Mouse (Mus musculus): ENCODE results near the gene Gm45194. TPM values are rescaled to one million over a fixed set of nuclear protein-coding genes. Genes with fewer than 3 reads are reported as not detected.
A peak's percentile ranks its signal among the peaks of the same experiment; 100 is the strongest.

The Gm45194 gene
- polyA plus RNA-seq (2014; fragmentation: Nextera tagmentation; extraction: Ambion mirVana) = 1.2 and 1.7 TPM in 2 replicates

- no peak for DNase-seq (ENCODE audit: low spot score)
- no peak within 1 kb of the TSS for H3K27ac ChIP-seq (ENCODE audit: low read depth, low read length)
- H3K4me3 ChIP-seq (ENCODE audit: low read depth, low read length) = no peak within 1 kb of the TSS
- no peaks in the 10 kb centered on the region for H3K27me3 ChIP-seq (ENCODE audit: control insufficient read depth, insufficient read depth, low read length)
- no peaks in the 10 kb centered on the region for H3K9me3 ChIP-seq (ENCODE audit: control insufficient read depth, low read length)
- no peak for ATAC-seq (ENCODE audit: insufficient read depth, low FRiP score, low TSS enrichment)
- H3K4me1 ChIP-seq (ENCODE audit: control insufficient read depth, insufficient read depth, low read length) = no peaks in the 10 kb centered on the region
- H3K4me2 ChIP-seq (ENCODE audit: low read depth) = no peak within 1 kb of the TSS
- WGBS = 35% methylated on average over 2 of the region's 2 CpGs
- no peak within 1 kb of the TSS for H3K9ac ChIP-seq (ENCODE audit: low read length)
- no peaks in the 10 kb centered on the region for H3K36me3 ChIP-seq (ENCODE audit: control insufficient read depth, insufficient read depth, low read length)
These were observed at the start of gene Gm45194 for GRCm38 (mm10) chrX:111891089-111891488. Gene Gm45194, plus strand, starts transcription at chrX:111891389.

GRCm38 (mm10) chrX:111855878-111856277, 35.3 kb upstream of the Gm45194 start:
- no peak overlapping the region for H3K9ac ChIP-seq (ENCODE audit: low read length)
- H3K27me3 ChIP-seq (ENCODE audit: control insufficient read depth, insufficient read depth, low read length) = no peaks in the 10 kb centered on the region
- DNase-seq (ENCODE audit: low spot score) (no peak), ATAC-seq (ENCODE audit: insufficient read depth, low FRiP score, low TSS enrichment) (peak; percentile 38; the same call in 1 of the 2 replicates)
- H3K27ac ChIP-seq (ENCODE audit: low read depth, low read length) = no peak overlapping the region
- no peaks in the 10 kb centered on the region for H3K9me3 ChIP-seq (ENCODE audit: control insufficient read depth, low read length)
- no peak overlapping the region for H3K4me3 ChIP-seq (ENCODE audit: low read depth, low read length)
- 66% methylated on average over 3 of the region's 3 CpGs for WGBS
- no peaks in the 10 kb centered on the region for H3K36me3 ChIP-seq (ENCODE audit: control insufficient read depth, insufficient read depth, low read length)
- H3K4me1 ChIP-seq (ENCODE audit: control insufficient read depth, insufficient read depth, low read length) = no peaks in the 10 kb centered on the region
- H3K4me2 ChIP-seq (ENCODE audit: low read depth) = no peak overlapping the region

- Histone ChIP-seq H3K27ac (ENCODE audit: low read depth, low read length) (no peak overlapping the region), H3K27me3 (ENCODE audit: control insufficient read depth, insufficient read depth, low read length) (no peaks in the 10 kb centered on the region), H3K4me3 (ENCODE audit: low read depth, low read length) (no peak overlapping the region), H3K9ac (ENCODE audit: low read length) (no peak overlapping the region), H3K36me3 (ENCODE audit: control insufficient read depth, insufficient read depth, low read length) (no peaks in the 10 kb centered on the region), H3K4me2 (ENCODE audit: low read depth) (no peak overlapping the region), H3K9me3 (ENCODE audit: control insufficient read depth, low read length) (no peaks in the 10 kb centered on the region), H3K4me1 (ENCODE audit: control insufficient read depth, insufficient read depth, low read length) (no peaks in the 10 kb centered on the region)
- ATAC-seq (ENCODE audit: insufficient read depth, low FRiP score, low TSS enrichment) (no peak), DNase-seq (ENCODE audit: low spot score) (no peak)
- WGBS = 83% methylated on average over 5 of the region's 5 CpGs
These were observed 9.9 kb upstream of the Gm45194 start for GRCm38 (mm10) chrX:111881251-111881650.

- WGBS = 18% methylated on average over 44 of the region's 71 CpGs
- H3K4me3 ChIP-seq (ENCODE audit: low read depth, low read length) = peak overlapping the region; percentile 39
- DNase-seq (ENCODE audit: low spot score) = peak; percentile 50
- H3K4me2 ChIP-seq (ENCODE audit: low read depth) = peak overlapping the region; percentile 54
- peak; percentile 53 for ATAC-seq (ENCODE audit: insufficient read depth, low FRiP score, low TSS enrichment)
- H3K9ac ChIP-seq (ENCODE audit: low read length) = peak overlapping the region; percentile 18; the same call in 1 of the 2 replicates
- H3K4me1 ChIP-seq (ENCODE audit: control insufficient read depth, insufficient read depth, low read length) = no peaks in the 10 kb centered on the region
- no peaks in the 10 kb centered on the region for H3K36me3 ChIP-seq (ENCODE audit: control insufficient read depth, insufficient read depth, low read length)
- no peak overlapping the region for H3K27ac ChIP-seq (ENCODE audit: low read depth, low read length)
- no peaks in the 10 kb centered on the region for H3K27me3 ChIP-seq (ENCODE audit: control insufficient read depth, insufficient read depth, low read length)
- no peaks in the 10 kb centered on the region for H3K9me3 ChIP-seq (ENCODE audit: control insufficient read depth, low read length)
These were observed 3.3 kb downstream of the Gm45194 start for GRCm38 (mm10) chrX:111894321-111895050.

- no peaks in the 10 kb centered on the region for H3K36me3 ChIP-seq (ENCODE audit: control insufficient read depth, insufficient read depth, low read length)
- no peak overlapping the region for H3K27ac ChIP-seq (ENCODE audit: low read depth, low read length)
- peak; percentile 34 for DNase-seq (ENCODE audit: low spot score)
- H3K9ac ChIP-seq (ENCODE audit: low read length) = peak overlapping the region; percentile 18; the same call in 1 of the 2 replicates
- no peaks in the 10 kb centered on the region for H3K27me3 ChIP-seq (ENCODE audit: control insufficient read depth, insufficient read depth, low read length)
- peak overlapping the region; percentile 39 for H3K4me3 ChIP-seq (ENCODE audit: low read depth, low read length)
- WGBS = 16% methylated on average over 55 of the region's 70 CpGs
- ATAC-seq (ENCODE audit: insufficient read depth, low FRiP score, low TSS enrichment) = peak; percentile 59; the same call in 1 of the 2 replicates
- peak overlapping the region; percentile 54 for H3K4me2 ChIP-seq (ENCODE audit: low read depth)
- H3K9me3 ChIP-seq (ENCODE audit: control insufficient read depth, low read length) = no peaks in the 10 kb centered on the region
- H3K4me1 ChIP-seq (ENCODE audit: control insufficient read depth, insufficient read depth, low read length) = no peaks in the 10 kb centered on the region
These were observed 4.0 kb downstream of the Gm45194 start for GRCm38 (mm10) chrX:111895084-111895779.

DNA sequence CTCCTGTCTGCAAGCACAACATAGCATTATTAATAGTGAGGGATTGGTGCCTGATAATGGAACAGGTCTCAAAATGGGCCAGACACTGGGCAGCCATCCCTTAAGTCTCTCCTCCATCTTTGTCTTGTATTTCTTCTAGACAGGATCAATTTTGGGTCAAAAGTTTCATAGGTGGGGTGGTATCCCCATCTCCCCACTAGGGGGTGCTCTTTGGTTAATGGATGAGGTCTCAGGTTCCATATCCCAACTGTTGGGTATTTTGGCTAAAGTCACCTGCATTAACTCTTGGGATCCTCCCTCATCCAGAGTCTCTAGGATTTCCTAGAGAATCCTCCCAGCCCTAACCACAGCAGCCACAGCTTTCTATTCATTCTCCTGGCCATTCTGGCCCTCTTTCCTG, 26.2 kb downstream of the Gm45194 start:
- Histone ChIP-seq H3K4me1 (ENCODE audit: control insufficient read depth, insufficient read depth, low read length) (no peaks in the 10 kb centered on the region), H3K4me3 (ENCODE audit: low read depth, low read length) (no peak overlapping the region), H3K9ac (ENCODE audit: low read length) (no peak overlapping the region), H3K27me3 (ENCODE audit: control insufficient read depth, insufficient read depth, low read length) (no peaks in the 10 kb centered on the region), H3K36me3 (ENCODE audit: control insufficient read depth, insufficient read depth, low read length) (no peaks in the 10 kb centered on the region), H3K27ac (ENCODE audit: low read depth, low read length) (no peak overlapping the region), H3K4me2 (ENCODE audit: low read depth) (no peak overlapping the region), H3K9me3 (ENCODE audit: control insufficient read depth, low read length) (no peaks in the 10 kb centered on the region)
- DNase-seq (ENCODE audit: low spot score) = no peak
- ATAC-seq (ENCODE audit: insufficient read depth, low FRiP score, low TSS enrichment) = no peak

DNA sequence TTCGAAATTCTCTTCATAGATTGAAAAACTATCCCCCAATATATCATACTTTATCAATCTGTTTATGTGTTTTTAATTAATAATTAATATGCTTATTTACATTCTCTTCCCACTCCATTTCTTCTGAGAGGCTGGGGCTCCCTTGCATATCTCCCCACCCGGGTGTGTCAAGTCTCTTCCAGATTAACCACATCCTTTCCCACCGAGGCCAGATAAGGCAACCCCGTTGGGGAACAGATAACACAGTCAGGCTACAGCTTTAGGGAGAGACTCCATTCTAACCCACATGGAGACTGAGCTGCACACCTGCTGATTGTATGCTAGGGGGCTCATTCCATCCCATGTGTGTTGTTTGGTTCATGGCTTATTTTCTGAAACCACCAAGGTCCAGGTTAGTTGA, 69.7 kb downstream of the Gm45194 start:
- H3K9me3 ChIP-seq (ENCODE audit: control insufficient read depth, low read length) = no peaks in the 10 kb centered on the region
- ATAC-seq (ENCODE audit: insufficient read depth, low FRiP score, low TSS enrichment) = no peak
- H3K36me3 ChIP-seq (ENCODE audit: control insufficient read depth, insufficient read depth, low read length) = no peaks in the 10 kb centered on the region
- H3K27me3 ChIP-seq (ENCODE audit: control insufficient read depth, insufficient read depth, low read length) = no peaks in the 10 kb centered on the region
- WGBS = 76% methylated on average over 4 of the region's 4 CpGs
- no peak overlapping the region for H3K4me2 ChIP-seq (ENCODE audit: low read depth)
- H3K9ac ChIP-seq (ENCODE audit: low read length) = no peak overlapping the region
- H3K4me1 ChIP-seq (ENCODE audit: control insufficient read depth, insufficient read depth, low read length) = no peaks in the 10 kb centered on the region
- DNase-seq (ENCODE audit: low spot score) = no peak
- no peak overlapping the region for H3K4me3 ChIP-seq (ENCODE audit: low read depth, low read length)
- H3K27ac ChIP-seq (ENCODE audit: low read depth, low read length) = no peak overlapping the region

DNA sequence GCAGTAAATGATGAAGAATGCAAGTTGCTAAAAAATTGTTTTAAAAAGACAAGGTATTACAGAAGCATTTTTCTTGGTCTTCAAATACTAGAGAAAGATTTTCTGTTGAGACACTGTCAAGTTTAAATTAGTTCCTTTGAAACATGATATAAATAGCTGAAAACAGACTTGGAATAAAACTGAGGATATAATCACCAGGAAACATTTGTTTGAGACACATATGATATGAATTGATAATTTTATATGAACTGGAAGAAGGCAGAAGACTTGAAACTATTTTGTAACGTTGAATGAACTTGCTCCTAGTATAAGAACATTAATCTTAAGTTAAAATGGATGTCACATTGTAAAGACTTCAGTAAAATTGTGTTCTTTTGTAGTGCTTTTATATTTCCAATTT, 108.5 kb downstream of the Gm45194 start:
- WGBS = 50% methylated on average over 1 of the region's 1 CpGs
- Histone ChIP-seq H3K27ac (ENCODE audit: low read depth, low read length) (no peak overlapping the region), H3K9ac (ENCODE audit: low read length) (no peak overlapping the region), H3K27me3 (ENCODE audit: control insufficient read depth, insufficient read depth, low read length) (no peaks in the 10 kb centered on the region), H3K36me3 (ENCODE audit: control insufficient read depth, insufficient read depth, low read length) (no peaks in the 10 kb centered on the region), H3K4me2 (ENCODE audit: low read depth) (no peak overlapping the region), H3K4me3 (ENCODE audit: low read depth, low read length) (no peak overlapping the region), H3K4me1 (ENCODE audit: control insufficient read depth, insufficient read depth, low read length) (no peaks in the 10 kb centered on the region), H3K9me3 (ENCODE audit: control insufficient read depth, low read length) (no peaks in the 10 kb centered on the region)
- DNase-seq (ENCODE audit: low spot score) (no peak), ATAC-seq (ENCODE audit: insufficient read depth, low FRiP score, low TSS enrichment) (no peak)

DNA sequence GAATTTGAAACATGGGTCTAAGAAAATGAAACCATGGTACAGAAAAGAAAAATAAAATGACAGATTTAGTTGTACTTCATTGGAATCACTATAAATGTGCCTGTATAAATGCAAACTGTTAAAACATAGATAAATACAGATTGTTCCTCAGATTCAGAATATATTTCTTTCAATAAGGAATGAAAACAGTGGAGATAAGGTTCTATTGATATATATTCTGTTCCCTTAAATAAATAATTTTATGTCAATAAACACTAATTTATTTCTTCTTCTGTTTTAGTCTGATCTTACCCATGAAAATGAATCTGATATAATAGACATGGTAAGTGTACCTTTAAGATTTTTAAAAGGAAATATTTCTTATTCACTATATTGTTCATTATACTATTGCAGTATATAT, 119.5 kb downstream of the Gm45194 start, which contains the start of gene Tex16:
Tex16 (plus strand) TSS at position 301 of the 400 bp plus-strand sequence.
- Histone ChIP-seq H3K4me1 (ENCODE audit: control insufficient read depth, insufficient read depth, low read length) (no peaks in the 10 kb centered on the region), H3K36me3 (ENCODE audit: control insufficient read depth, insufficient read depth, low read length) (no peaks in the 10 kb centered on the region), H3K27ac (ENCODE audit: low read depth, low read length) (no peak within 1 kb of the TSS), H3K9ac (ENCODE audit: low read length) (no peak within 1 kb of the TSS), H3K4me2 (ENCODE audit: low read depth) (no peak within 1 kb of the TSS), H3K9me3 (ENCODE audit: control insufficient read depth, low read length) (no peaks in the 10 kb centered on the region), H3K4me3 (ENCODE audit: low read depth, low read length) (no peak within 1 kb of the TSS), H3K27me3 (ENCODE audit: control insufficient read depth, insufficient read depth, low read length) (no peaks in the 10 kb centered on the region)
- ATAC-seq (ENCODE audit: insufficient read depth, low FRiP score, low TSS enrichment) (no peak), DNase-seq (ENCODE audit: low spot score) (no peak)

Data from neural tube, embryonic 11.5 days (tissue).